Mouse (Mus musculus): ENCODE data around the gene Mgat5.

The Mgat5 gene

DNA sequence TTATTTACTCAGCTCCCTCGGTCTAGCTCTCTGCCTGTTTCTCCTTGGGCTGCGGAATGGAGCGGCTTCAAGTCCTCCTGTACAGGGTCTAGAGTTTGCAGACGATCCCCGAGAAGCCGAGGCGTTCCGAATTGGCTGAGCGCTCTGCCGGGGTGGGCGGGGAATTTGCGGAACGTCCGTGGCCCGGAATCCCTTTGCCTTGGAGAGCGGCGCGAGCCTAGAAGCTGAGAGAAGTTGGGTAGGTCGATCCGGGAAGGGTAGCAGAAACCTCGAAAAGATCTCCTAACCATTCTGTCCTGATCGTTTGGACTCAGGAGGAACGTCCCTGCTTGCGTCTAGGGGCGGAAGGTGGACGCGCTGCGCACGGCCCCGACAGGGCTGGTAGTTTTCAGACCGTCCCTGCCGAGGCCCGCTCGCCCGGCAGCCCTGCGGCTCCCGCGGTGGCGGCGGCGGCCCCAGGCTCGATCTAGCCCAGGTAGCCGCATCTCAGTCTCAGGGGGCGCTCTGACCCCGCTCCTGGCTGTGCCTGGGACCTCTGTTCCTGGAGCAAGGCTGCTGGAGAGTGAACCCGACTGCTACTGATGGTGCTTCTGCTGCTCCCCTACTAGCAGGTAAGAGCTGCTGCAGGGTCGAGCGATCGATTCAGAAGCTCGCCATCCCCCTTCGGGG, at the start of gene Mgat5:
Gene Mgat5 (plus strand): TSS at position 199 of the 669 bp plus-strand sequence.
- DNase-seq: peak; percentile 92 to 95

DNA sequence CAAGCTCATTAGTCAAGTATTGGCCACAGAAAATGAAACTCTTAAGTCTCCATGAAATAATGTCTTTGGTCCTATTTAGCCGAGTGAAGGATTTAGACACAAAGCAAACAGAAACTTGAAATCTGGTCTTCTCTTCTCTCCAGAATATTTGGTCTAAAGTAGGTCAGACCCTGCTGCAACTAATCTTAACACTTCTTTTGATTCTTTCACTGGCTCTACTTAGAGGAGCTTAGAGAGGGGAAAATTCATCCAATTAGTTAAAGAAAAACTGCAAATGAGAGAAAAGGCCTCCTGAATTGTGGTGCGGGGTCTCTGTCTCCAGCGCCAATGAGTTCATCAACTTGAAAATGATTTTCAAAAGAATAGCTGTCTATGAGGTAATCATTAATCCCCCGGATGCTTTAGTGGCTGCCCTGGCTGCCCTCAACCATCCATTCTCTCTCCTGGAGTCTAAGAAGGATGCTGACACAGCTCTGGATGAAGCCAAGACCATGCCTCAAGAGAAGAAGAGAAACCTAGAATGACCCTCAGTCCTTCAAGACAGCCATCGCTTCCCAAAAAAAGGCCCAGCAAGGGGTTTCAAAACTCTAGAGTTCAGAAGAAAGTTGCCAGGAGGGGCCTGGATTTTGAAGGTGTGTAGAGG, 44.6 kb upstream of the Mgat5 start:
- DNase-seq: no peak

DNA sequence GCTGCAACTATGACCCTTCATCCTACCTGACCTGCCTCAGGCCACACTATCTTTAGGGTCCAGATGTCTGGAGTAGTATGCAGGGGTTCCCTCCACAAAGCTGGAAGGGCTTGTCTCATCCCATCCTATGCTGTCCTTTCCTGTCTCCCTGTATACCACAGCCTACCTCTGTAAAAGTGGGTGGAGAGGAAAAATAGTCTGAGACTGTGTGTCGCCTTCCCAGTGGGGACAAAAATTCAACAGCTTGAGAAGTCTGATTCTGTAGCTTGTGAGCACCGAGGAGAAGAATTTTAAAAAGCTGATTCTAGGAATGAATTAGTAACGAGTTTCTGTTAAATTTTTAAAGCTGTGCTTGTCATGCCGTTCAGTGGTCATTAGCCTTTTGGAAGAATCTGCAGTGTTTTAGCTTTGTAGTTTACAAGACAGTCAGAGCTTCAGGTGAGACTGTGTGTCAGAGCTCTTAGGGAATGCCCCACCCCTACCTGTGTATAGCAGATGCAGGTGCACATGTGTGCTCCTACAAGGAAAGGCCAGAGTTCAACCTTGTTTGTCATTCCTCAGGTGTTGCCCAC, 40.1 kb upstream of the Mgat5 start:
- no peak for DNase-seq

DNA sequence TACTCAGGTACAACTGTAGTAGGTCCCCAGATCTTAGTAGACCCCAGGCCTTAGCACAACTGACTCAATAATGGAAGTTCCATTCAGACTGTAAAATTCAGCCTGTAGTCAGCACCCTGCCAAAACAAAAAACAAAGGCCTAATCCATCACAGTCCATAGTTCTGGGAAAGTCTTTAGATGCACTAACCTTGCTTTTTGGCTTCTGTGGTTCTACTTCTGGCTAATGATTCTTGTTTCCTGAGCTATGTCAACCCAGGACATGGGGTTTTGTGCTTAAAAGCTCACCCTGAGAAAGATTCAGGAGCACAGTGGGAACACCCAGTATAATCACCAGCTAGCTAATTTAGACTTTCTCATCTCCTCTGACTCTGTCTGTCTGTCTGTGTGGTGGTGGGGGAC, 38.3 kb upstream of the Mgat5 start:
- no peak for DNase-seq

DNA sequence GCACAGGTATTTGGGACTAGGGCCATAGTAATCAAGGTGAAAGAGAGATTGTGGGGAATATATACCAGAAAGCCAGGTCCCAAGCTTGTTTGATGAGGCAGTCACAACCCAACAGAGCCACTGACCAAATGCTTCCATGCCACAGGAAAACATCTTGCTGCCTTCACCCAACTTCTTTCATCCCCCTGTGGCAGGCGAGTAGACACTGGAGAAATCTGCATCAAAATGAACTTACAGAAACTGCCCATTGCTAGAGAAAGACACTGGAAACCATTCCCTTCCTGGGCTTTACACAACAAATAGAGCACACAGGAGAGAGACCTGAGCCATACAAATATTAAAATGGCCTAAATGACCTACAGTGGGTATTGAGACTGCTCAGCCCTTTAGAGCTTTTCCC, 37.2 kb upstream of the Mgat5 start:
- DNase-seq: no peak

DNA sequence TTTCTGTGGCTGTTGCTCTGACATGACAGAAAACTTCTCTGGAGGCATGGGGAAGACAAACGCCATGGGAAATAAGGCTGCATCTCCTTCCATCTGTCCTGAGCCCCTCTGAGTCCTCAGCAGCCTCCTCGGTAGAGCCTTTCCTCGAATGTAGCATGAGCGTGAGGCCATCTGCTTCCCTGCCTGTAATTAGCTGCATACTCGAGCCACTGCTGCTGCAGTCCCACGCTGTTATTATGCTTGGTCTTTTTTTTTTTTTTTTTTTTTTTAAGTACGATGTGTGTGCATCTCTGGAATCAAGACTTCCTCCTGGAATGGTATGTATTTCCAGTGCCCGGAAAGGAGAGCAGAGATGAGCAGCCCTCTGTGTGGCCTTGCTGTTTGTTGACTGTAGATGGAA, 36.6 kb upstream of the Mgat5 start:
- no peak for DNase-seq

DNA sequence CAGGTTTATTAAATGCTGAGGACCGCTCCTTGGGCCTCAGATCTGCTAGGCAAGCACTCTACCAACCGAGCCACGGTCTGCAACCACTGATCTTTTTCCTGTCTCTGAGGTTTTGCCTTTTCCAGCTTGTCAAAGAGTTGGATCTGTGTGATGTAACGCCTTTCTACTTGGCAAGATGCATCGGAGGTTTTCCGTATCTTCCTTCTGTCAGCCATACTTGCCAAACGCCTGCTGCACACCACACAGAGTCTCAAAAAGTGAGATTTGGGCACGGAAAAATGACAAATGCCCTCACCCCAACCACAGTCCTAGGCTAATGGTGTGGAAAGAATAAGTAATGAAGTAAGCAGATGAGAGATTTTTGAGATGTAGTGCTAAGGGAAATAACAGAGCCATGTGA, 35.3 kb upstream of the Mgat5 start:
- no peak for DNase-seq

DNA sequence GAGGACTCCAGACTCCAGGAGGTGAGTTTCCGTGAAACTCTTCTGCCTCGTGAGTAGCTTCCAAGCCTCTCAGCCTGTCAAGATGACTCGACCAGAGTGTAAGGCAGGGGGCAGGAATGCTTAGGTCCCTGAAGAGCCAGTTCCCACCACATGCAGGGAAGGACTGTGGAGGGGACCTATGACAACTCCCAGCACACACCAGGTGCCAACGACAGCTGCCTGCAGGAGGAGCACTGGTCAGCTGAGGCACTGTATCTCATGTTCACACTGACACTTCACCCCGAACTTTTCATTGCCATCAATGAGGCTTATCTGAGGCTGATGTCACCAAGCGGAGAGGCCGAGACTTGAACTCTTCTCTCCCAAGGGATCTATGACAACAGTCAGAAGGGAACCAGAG, 33.5 kb upstream of the Mgat5 start:
- DNase-seq: no peak

DNA sequence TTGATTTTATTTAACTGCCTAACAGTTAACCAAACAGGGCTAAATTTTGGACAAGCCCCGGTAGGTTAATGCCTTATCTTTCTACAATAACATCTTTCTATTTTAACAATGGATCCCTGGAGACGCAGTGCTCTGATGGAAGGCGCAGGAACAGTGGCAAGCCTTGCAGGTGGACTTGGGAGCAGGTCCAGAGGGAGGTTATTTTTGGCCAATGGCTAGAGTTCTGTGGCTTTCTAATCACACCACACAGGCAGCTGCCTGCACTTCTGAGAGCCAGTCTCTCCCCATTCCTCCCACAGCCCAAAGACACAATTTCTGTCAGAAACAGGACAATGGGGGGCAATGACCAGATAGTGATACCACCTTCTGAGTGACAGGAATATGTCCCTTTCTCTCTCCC, 31.4 kb upstream of the Mgat5 start:
- no peak for DNase-seq

DNA sequence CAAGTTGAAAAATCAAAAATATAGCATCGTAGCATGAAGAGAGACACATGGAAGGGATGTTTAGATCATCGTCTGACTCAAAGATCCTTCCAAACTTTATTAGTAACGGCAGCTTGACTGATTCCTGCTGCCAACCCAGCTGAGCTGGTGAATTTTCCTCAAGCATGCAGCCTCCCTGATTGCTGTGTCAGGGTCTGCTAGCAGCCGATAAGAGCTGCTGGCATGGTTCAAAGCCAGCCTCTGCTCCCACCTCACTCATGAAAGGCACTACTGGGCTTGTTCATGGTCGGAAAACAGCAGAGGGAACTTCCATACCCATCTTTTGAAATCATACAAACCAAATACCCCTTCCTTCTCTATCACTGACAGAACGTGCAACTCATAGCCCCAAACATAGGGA, 12.4 kb upstream of the Mgat5 start:
- no peak for DNase-seq

DNA sequence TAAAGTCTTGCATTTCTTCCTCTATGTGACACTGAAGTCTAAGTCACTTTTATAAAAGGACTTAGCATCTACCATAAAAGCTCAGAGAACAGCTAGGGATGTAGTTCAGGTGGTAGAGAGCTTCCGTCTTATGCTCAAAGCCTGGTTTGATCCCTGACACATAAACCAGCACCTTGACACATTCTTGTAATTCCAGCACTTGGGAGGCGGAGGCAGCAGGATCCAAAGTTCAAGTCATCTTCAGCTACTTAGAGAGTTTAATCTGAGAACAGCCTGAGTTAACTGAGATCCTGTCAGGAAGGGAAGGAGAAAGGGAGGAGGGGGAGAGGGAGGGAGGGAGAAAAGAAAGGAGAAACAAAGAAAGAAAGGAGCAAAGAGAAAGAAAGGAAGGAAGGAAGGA, 5.6 kb upstream of the Mgat5 start:
- DNase-seq: no peak

DNA sequence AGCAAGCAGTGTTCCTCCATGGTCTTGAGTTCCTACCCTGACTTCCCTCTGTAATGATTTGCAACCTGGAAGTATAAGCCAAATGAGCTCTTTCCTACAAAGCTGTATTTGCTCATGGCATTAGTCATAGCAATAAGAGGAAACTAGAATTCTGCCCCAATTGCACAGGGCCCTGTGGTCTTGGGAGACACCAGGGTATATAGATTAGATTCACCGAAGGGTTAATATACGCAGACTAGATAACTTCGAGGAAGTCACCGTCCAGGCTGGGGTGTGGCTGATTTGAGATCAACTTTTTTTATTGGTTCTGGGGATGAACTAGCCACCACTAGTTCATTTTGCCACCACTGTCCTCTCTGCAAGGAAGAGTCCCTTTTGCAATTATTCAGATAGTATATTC, 2.5 kb upstream of the Mgat5 start:
- no peak for DNase-seq

DNA sequence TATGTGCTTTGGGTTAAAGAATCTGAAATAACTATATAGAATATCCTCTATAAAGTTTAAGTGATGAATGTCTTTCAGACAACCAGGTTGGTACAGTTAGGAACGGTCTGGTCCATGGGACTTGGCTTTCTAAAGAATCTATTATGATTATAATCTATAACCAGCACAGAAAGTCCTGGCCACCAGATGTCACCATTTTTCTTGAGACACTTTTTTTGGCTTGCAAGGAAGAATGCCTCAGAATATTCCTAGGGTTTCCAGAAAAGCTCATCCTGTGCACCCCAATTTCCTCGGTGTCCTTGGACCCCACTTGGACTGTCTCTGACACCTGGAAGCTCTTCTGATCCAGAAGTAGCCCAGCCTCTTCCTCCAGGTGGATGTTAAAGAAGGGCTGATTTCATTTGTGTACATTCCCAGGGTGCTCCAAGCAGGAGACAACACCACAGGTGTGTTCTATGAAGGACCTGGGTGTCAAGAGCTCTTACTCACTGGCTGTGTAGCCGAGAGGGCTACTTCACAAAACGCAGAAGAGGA, 1.5 kb upstream of the Mgat5 start:
- DNase-seq: peak; percentile 55 to 64

DNA sequence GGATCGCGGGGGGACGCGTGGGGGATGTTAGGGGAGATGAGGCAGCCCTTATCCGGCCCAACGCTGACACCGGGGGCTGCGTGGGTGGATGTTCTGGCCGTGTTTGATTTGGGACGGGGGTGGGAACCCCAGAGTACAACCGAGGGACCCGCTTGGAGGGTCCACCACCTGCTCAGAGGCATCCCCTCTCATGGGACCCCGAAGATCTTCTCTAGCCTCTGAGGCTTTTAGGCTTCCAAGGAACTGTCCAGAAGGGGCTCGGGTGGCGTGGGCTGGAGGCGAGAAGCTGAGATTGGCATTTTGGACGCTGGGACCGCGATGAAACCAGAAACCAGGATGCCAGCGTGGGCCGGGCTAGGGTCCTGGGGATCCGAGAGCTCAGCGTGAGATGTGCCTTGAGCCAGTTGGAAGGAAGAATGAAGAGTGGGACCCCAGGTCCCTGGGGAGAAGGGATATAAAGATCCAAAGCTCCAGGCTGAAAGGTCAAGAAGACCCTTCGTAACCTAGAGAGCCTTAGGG, 745 bp downstream of the Mgat5 start:
- peak; percentile 35 to 56 for DNase-seq

DNA sequence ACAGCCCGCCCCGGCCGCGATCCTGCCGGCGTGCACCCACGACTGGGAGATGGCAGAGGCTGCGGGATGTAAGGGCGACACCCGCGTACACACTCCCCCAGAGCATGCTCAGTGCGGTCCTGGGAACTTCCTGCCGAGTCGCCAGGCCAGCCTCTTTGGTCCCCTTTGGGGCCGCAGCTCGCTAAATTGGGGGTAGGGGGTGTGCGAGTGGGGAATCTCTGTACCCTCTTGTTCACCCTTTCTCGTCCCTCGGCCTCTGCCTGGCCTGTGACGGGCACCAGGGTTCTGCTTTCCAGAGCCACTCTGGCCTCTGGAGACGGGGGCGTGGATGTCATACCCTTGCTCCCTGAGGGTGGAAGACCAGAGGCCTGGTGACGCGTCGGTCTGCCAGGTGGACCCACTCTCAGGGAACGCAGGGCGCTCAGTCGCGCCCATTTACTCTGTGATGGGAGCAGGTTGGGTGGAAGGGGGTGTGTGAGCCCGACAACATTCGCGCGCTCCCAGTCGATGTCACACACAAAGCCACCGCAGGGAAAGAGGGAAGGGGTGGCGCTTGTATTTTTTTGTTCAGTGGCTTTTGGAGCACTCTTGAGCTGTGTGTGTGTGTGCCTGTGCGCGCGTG, 1.3 kb downstream of the Mgat5 start:
- peak; percentile 58 to 70 for DNase-seq

DNA sequence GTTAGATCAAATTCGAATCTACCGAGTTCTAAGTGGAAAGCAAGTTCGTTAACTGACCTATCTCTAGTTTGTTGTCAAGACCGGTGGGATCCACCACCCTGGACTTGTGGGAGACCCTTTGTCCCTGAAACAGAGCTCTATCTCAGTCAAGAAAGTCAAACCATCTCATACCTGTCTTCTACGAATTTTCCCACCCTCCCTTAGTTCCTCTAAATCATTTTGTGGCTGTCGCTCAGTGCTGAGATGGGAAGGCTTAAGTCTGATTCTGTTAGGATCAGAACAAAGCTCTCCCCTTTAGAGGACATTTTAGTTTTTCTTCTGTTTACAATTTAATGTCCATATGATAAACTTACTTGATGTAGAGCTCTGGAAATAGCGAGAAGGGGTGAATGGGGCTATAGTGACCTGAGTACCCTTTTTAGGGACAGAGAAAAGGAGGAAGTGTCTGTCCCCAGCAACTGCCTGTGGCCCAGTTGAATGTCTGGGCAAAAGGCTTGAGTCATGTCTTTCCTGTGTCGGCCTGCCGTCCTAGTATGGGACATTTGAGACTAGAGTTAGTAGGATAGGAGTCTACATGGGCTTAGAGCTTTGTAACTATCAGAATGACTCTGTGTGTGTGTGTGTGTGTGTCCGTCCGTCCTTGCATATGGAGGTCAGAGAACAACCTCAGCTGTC, 2.2 kb downstream of the Mgat5 start:
- DNase-seq: no peak

DNA sequence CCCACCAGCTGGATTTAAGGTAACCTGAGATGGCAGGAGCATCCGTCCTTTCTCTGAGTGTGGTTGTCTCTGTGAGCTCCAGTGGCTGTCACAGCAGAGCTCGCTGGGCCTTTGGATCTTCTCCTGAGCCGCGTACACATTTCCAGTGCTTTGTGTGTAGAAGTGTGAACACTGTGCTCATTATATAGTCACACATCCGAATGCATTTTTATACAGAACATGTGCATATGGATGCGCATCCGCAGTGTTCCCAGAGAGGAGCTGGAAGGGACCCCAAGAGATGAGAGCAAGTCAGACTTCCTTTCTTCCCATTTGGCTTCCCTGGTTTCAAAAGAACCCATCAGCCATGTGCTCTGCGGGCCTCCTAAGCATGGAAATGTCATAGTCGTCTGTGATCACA, 3.4 kb downstream of the Mgat5 start:
- no peak for DNase-seq

DNA sequence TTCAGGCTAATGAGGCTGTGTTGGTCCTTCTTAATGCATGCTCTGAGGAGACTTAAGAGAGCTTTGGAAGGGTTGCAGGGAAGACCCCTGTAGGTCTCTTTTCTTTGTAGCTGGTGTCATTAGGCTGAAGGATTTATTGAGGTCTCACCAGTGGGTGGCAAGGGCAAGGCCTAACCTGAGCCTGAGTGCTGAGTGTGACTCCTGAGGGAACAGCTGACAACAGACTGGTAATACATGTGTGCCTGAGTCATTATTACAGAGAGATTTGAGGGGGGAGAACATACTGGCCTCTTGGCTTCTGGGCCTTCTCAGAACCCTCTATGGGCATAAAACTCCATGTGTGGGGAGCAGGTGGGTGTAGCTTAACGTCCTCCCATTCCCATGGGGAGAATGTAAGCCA, 8.0 kb downstream of the Mgat5 start:
- DNase-seq: no peak

DNA sequence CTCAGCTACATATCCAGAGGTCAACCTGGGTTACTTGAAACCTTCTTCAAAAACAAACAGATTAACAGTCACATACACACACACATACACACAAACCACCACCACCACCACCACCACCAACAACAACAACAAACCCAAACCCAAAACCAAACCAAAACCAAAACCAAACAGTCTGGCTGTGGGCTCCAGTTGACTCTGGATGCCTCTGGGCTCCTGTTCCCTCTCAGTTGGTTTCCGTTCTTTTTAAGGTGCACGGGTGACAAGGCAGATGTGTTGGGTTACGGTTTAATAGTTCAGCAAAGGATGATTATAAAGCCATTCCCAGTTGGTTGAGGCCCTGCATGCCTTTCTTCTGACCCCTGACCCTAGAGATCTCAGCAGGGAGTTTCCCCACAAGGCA, 8.6 kb downstream of the Mgat5 start:
- DNase-seq: no peak

DNA sequence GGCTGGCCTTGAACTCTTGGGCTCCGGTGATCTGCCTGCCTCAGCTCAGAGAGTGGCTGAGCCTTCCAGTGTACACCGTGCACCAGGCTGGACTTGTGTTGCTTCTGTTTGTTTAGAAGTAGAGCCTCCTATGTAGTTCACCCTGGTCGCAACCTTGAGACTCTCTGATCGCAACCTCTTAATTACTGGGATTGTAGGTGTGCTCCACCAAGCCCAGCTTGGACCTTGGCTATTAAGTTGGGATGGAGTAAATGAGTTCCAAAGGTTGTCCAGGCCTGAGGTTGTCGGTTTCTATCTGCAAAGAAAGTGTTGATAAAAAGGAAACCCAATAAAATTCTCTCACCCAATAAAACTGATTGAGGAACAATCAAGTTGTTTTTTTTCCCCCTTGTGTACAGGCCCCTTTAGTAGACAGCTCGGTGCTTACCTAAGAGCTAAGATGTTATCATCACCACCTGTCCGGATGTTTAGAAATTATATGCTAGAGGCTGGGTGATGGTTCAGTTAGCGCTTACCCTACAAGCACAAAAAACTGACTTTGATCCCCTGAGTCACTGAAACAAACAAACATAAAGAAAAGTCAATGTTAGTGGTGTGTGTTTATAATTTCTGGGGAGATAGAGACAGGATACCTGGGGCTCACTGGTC, 9.9 kb downstream of the Mgat5 start:
- no peak for DNase-seq

DNA sequence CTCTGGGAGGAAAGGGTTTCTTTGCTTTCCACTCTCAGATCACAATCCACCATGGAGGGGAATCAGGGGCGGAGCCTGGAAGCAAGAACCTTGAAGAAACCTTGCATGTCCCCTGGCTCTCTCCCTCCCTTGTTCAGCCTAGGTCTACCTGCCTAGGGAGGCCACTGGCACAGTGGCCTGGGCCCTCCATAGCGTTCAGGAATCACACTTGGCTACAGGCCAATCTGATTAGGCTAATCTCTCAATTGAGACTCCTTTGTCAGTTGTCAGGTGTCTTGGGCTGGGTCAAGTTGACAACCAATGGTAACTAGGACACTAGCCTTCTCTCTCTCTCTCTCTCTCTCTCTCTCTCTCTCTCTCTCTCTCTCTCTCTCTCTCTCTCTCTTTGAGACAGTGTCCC, 12.2 kb downstream of the Mgat5 start:
- no peak for DNase-seq

DNA sequence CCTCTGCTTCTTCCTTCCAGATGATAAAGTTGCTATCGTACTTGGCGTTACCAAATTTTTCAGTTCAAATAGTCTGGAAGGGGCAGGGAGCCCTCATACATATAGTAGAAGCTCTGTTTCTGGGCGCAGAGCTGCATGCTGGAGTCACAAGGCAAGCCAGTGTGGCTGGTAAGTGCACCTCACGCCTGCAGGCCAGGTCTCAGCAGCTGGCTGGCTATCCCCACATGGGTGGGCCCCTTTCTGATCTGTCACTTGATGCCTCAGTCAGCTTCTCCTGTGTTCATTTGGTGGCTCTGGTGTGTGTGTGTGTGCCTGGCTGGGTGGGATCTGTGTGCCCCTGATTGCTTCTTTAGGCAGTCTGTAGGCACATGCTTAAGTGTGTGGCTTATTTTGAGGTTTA, 12.8 kb downstream of the Mgat5 start:
- DNase-seq: no peak

DNA sequence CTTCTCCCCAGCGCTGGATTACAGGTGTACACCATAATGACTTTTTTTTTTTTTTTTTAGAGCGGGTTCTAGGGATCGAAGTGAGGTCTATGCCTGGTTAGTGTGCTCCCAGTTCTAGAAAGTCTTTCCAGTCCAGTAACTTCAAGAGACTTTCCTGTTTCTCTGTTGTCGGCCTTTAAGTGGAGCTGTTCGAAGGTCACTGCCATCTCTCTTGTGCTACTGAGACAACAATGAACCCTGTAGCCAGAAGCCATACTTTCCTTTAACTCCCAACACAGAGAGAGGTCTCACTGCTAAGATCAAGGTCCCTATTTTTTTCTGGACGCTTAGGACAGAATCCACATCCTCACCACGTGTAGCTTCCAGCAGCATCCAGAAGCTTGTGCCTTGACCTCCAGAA, 13.4 kb downstream of the Mgat5 start:
- DNase-seq: no peak

All from kidney, postnatal 4 days (tissue).